Mouse (Mus musculus) kidney, postnatal 0 days (tissue): ENCODE measurements around the gene Rabgap1. TPM values are rescaled to one million over a fixed set of nuclear protein-coding genes. Genes with fewer than 3 reads are reported as not detected.

Experiments used
- ATAC-seq: fragments of 200-750 bp; cut with Nextera tagmentation; replicated peaks from 2 replicates; pipeline ENCODE4 v1.8.0; 2017; ENCODE audit warnings: low read depth, moderate number of reproducible peaks, moderate TSS enrichment, moderate library complexity; ENCODE audit not compliant: low FRiP score
- DNase-seq: peaks from one replicate; pipeline ENCODE4 v3.0.0-alpha.2; 2016; ENCODE audit warnings: low spot score
- H3K27ac ChIP-seq: fragments of 300-500 bp; sonication (generic); 2 replicates; pipeline ENCODE4 v1.5.1; 2014; ENCODE audit warnings: mild to moderate bottlenecking
- H3K27me3 ChIP-seq: fragments of 300-500 bp; sonication (generic); 2 replicates; pipeline ENCODE4 v1.6.1; 2014; ENCODE audit warnings: low read length, mixed read lengths; ENCODE audit not compliant: insufficient read depth
- H3K36me3 ChIP-seq: fragments of 300-500 bp; sonication (generic); 2 replicates; pipeline ENCODE4 v1.6.1; 2014; ENCODE audit warnings: low read length, mixed read lengths; ENCODE audit not compliant: insufficient read depth
- H3K4me1 ChIP-seq: fragments of 300-500 bp; sonication (generic); replicated peaks from 2 replicates; pipeline ENCODE4 v1.6.1; 2014; ENCODE audit warnings: antibody characterized with exemption, low read length, mixed read lengths; ENCODE audit not compliant: insufficient read depth
- H3K4me2 ChIP-seq: fragments of 300-500 bp; sonication (generic); 2 replicates; pipeline ENCODE4 v1.6.1; 2014; ENCODE audit warnings: mild to moderate bottlenecking, low read length, moderate library complexity, mixed read lengths
- H3K4me3 ChIP-seq: fragments of 300-500 bp; sonication (generic); replicated peaks from 2 replicates; pipeline ENCODE4 v1.5.1; 2014; ENCODE audit warnings: low read depth, low read length
- H3K9ac ChIP-seq: fragments of 300-500 bp; sonication (generic); 2 replicates; pipeline ENCODE4 v1.6.1; 2014; ENCODE audit warnings: low read depth, low read length
- H3K9me3 ChIP-seq: fragments of 300-500 bp; sonication (generic); replicated peaks from 2 replicates; pipeline ENCODE4 v1.6.1; 2016; ENCODE audit warnings: low read length, inconsistent platforms, mixed read lengths
- CTCF ChIP-seq: IDR thresholded peaks from 2 replicates; pipeline ENCODE4 v1.5.1; 2016; ENCODE audit warnings: antibody characterized with exemption, low read depth, mild to moderate bottlenecking, moderate library complexity
- WGBS: fragments of 180-500 bp; shearing (Covaris S2); extraction: QIAGEN DNeasy Blood & Tissue Kit; methylation state at CpG from one replicate; pipeline ENCODE4 v1.1.7; 2014; 5-methylcytosine and 5-hydroxymethylcytosine counted together
- polyA plus RNA-seq: library from polyadenylated mRNA; unstranded; fragments of >200 nt; fragmentation: Nextera tagmentation; extraction: Ambion mirVana; gene quantifications from 2 replicates; pipeline ENCODE4 v1.2.1, GENCODE M21; 2015

Rabgap1 gene
- polyA plus RNA-seq, 1 experiment from 2014 or later, result 28.3 TPM

DNA sequence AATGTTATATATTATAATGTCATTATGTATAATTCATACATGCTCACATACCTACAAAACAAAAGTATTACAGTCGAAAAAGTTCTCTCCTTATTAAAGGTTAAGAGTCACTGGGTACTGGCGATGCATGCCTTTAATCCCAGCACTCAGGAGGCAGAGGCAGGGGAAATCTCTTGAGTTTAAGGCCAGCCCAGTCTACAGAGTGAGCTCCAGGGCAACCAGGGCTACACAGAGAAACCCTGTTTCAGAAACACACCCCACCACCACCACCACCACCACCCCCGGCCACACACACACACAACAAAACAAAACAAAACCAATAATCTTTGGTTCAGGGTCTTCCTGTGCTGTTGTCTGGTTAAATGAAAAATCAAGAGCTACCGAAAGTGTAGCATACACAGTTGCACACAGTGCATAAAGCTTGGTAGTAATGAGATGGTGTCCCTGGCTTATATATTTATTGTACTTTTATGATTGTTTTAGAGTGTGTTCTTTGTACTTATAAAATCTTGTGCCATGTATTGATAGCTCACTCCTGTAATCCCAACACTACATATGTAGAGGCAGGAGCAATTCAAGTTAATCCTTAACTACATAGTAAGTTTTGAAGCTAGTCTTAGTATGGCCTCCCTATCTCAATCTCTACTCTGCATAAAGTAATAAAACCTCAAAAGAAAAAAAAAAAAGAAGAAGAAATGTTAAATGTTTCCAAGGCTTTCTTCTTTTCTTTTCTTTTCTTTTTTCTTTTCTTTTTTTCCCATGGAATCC is 68.2 kb downstream of the Rabgap1 start:
- H3K36me3 ChIP-seq, result peaks cover 5% of the 10 kb centered on the region; the same call in 1 of the 2 replicates
- H3K9ac ChIP-seq, result no peak overlapping the region
- no peak overlapping the region for H3K4me3 ChIP-seq
- no peaks in the 10 kb centered on the region for H3K4me1 ChIP-seq
- ATAC-seq (no peak), DNase-seq (no peak)
- no peaks in the 10 kb centered on the region for H3K9me3 ChIP-seq
- no peak overlapping the region for H3K27ac ChIP-seq
- WGBS, result 95% methylated on average over 4 of the region's 4 CpGs
- H3K27me3 ChIP-seq, result no peaks in the 10 kb centered on the region
- no peak for TF ChIP-seq CTCF
- no peak overlapping the region for H3K4me2 ChIP-seq

DNA sequence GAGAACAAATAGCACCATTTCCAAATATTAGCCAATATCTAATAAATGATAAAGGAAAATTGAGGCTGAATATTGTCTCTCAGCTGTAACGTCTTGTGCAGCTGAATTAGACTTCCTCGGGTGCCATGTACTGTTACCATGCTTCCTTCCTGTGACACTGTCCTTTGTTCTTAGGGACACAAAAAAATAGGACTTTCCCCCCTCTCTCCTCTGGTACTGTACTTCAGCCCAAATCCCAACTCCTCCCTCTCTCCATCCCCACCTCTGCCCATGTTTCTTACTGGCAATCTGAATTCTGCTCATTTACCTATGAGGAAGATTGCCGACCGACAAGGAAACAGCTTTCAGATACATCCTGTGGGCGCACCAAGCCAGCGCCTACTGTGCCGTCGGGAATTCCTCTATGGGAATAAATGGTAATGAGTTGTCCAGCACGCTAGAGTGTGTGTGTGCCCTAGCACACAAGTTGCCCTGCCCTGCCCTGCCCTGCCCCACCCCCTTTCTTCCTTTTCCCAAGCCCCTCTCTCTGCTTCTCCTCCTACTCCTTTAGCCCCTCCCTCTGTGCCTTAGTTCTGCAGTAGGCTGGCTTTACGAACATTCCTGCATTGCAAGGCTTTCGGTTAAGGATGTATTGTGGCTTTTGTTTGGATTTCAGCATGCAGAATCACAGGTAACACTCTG is 73.1 kb downstream of the Rabgap1 start, which contains the start of gene Gpr21:
Gene Gpr21, plus strand, starts transcription at position 303 of the 681 bp plus-strand sequence.
- peak within 1 kb of the TSS; percentile 1; the same call in 1 of the 2 replicates for H3K9ac ChIP-seq
- no peak for TF ChIP-seq CTCF
- peak within 1 kb of the TSS; percentile 31 for H3K4me2 ChIP-seq

GRCm38 (mm10) chr2:37516922-37517462 is 73.9 kb downstream of the Rabgap1 start:
- no peak for ATAC-seq
- 0 out of 2 replicates have a peak, but pooled peaks have one; percentile 18 for TF ChIP-seq CTCF
- 43% methylated on average over 4 of the region's 4 CpGs for WGBS
- Histone ChIP-seq H3K9me3 (no peaks in the 10 kb centered on the region), H3K27ac (no peak overlapping the region), H3K27me3 (no peaks in the 10 kb centered on the region), H3K36me3 (peaks cover 5% of the 10 kb centered on the region; the same call in 1 of the 2 replicates), H3K9ac (peak overlapping the region; percentile 1; the same call in 1 of the 2 replicates), H3K4me3 (0 out of 2 replicates have a peak overlapping the region, but pooled peaks have one; percentile 4), H3K4me2 (peak overlapping the region; percentile 13), H3K4me1 (no peaks in the 10 kb centered on the region)
- no peak for DNase-seq

More for the DNA sequence above, 73.1 kb downstream of the Rabgap1 start, which contains the start of gene Gpr21:
- ATAC-seq (no peak; the same call in 1 of the 2 replicates), DNase-seq (peak; percentile 60)
- Histone ChIP-seq H3K4me3 (0 out of 2 replicates have a peak within 1 kb of the TSS, but pooled peaks have one; percentile 14), H3K36me3 (peaks cover 5% of the 10 kb centered on the region; the same call in 1 of the 2 replicates), H3K4me1 (no peaks in the 10 kb centered on the region), H3K27ac (no peak within 1 kb of the TSS), H3K9me3 (no peaks in the 10 kb centered on the region), H3K27me3 (no peaks in the 10 kb centered on the region)
- 26% methylated on average over 11 of the region's 11 CpGs for WGBS

DNA sequence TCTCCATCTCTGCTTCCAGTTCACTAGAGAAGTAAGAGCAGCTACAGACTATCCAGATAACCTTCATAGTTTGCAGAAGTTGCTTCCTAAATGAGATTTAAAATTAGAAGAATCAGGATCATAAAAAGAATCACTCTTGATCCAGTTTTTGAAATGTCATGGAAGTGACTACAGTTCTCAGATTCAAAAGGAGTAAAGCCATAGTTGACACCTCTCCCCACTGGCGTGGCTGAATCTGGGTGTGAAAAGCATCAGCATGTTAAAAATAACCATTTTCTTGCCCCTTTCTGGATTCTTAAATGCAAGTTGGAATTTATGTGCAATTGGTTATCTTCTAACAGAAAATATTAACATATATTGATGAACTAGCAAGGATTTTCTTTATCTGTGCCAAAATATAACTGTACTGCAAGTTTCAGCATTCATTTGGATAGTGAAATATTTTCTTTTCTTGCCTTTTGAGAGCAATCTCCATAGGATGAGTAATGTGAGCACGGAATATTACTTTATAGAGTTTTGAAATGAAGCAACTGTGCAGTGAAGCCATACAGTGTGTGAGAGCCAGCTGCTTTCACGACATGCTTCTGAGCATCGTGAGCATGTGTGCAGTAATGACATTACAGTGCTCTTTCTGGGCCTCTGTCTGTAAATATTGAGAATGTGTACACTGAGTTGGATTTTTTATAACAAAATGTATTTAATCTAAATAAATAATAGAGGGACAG is 75.6 kb downstream of the Rabgap1 start:
- H3K4me3 ChIP-seq, result no peak overlapping the region
- no peaks in the 10 kb centered on the region for H3K36me3 ChIP-seq
- H3K4me1 ChIP-seq, result no peaks in the 10 kb centered on the region
- H3K27ac ChIP-seq, result no peak overlapping the region
- DNase-seq (no peak), ATAC-seq (no peak)
- WGBS, result 78% methylated on average over 4 of the region's 4 CpGs
- no peak overlapping the region for H3K4me2 ChIP-seq
- no peaks in the 10 kb centered on the region for H3K27me3 ChIP-seq
- no peaks in the 10 kb centered on the region for H3K9me3 ChIP-seq
- H3K9ac ChIP-seq, result no peak overlapping the region
- TF ChIP-seq CTCF, result no peak

DNA sequence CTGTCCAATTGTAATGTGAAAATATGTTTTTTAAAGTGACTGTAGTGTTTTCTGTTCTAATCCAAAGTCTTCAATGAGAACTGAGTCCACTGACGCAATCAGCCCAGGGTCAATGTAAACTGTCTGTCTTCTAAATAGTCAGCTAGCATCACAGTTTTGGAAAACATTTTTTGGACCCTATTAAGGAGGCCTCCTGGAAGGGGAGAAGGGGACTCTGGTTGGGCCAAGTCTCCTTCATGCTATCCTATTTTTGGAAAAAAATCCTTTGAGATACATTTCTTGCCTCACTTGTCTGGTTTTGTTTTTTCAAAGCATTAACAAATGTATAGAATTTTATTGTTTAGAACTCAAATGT is 76.2 kb downstream of the Rabgap1 start:
- no peak overlapping the region for H3K4me3 ChIP-seq
- DNase-seq, result no peak
- no peak for ATAC-seq
- 87% methylated on average over 1 of the region's 1 CpGs for WGBS
- no peaks in the 10 kb centered on the region for H3K4me1 ChIP-seq
- no peak overlapping the region for H3K9ac ChIP-seq
- no peaks in the 10 kb centered on the region for H3K36me3 ChIP-seq
- H3K27ac ChIP-seq, result no peak overlapping the region
- H3K27me3 ChIP-seq, result no peaks in the 10 kb centered on the region
- no peaks in the 10 kb centered on the region for H3K9me3 ChIP-seq
- no peak overlapping the region for H3K4me2 ChIP-seq
- TF ChIP-seq CTCF, result no peak

DNA sequence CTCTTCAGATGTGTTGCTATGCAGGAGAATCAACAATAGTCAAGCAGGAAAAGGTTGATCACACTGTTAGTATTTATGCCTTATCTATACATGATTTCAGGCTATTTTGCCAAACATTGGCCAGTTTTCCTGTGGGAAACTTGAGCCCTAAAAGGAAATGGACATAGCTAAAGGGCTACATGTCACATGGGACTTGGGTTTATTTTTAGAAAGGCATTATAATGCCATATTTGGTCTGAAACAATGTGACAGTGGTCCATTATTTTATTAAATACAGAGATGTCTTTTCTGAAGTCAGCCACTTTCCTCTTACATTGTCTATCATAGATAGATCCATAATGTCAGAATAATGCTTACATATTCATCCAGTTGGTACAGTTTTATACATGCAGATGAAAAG is 84.5 kb downstream of the Rabgap1 start:
- no peak overlapping the region for H3K4me3 ChIP-seq
- no peaks in the 10 kb centered on the region for H3K4me1 ChIP-seq
- no peak overlapping the region for H3K4me2 ChIP-seq
- H3K9me3 ChIP-seq, result no peaks in the 10 kb centered on the region
- no peaks in the 10 kb centered on the region for H3K27me3 ChIP-seq
- no peak overlapping the region for H3K27ac ChIP-seq
- no peak for TF ChIP-seq CTCF
- peak; percentile 13 for DNase-seq
- H3K36me3 ChIP-seq, result no peaks in the 10 kb centered on the region
- ATAC-seq, result no peak
- no peak overlapping the region for H3K9ac ChIP-seq
